Mouse (Mus musculus) hindbrain, embryonic 11.5 days (tissue): ENCODE measurements around the gene Lclat1. TPM values are rescaled to one million over a fixed set of nuclear protein-coding genes. Genes with fewer than 3 reads are reported as not detected.

Experiments
- ATAC-seq: fragments of 200-750 bp; cut with Nextera tagmentation; 2 replicates; pipeline ENCODE4 v1.8.0; 2017; ENCODE audit warnings: mild to moderate bottlenecking, moderate TSS enrichment, moderate library complexity; ENCODE audit not compliant: low FRiP score
- DNase-seq: peaks from one replicate; pipeline ENCODE4 v3.0.0-alpha.2; 2015; ENCODE audit warnings: low spot score
- H3K27ac ChIP-seq: fragments of 300-500 bp; sonication (generic); 2 replicates; pipeline ENCODE4 v1.5.1; 2014; ENCODE audit warnings: mild to moderate bottlenecking, low read depth, low read length
- H3K27me3 ChIP-seq: fragments of 300-500 bp; sonication (generic); 2 replicates; pipeline ENCODE4 v1.6.1; 2014; ENCODE audit warnings: mild to moderate bottlenecking, low read length, moderate library complexity, mixed read lengths; ENCODE audit not compliant: control insufficient read depth, insufficient read depth
- H3K36me3 ChIP-seq: fragments of 300-500 bp; sonication (generic); 2 replicates; pipeline ENCODE4 v1.6.1; 2014; ENCODE audit warnings: mild to moderate bottlenecking, low read length, moderate library complexity, mixed read lengths; ENCODE audit not compliant: control insufficient read depth, insufficient read depth
- H3K4me1 ChIP-seq: fragments of 300-500 bp; sonication (generic); replicated peaks from 2 replicates; pipeline ENCODE4 v1.6.1; 2014; ENCODE audit warnings: low read length, mixed read lengths; ENCODE audit not compliant: control insufficient read depth, insufficient read depth
- H3K4me2 ChIP-seq: fragments of 300-500 bp; sonication (generic); replicated peaks from 2 replicates; pipeline ENCODE4 v1.6.1; 2014; ENCODE audit warnings: mild to moderate bottlenecking, low read depth, low read length
- H3K4me3 ChIP-seq: fragments of 300-500 bp; sonication (generic); 2 replicates; pipeline ENCODE4 v1.5.1; 2014; ENCODE audit warnings: low read depth, low read length
- H3K9ac ChIP-seq: fragments of 300-500 bp; sonication (generic); 2 replicates; pipeline ENCODE4 v1.6.1; 2014; ENCODE audit warnings: low read depth, low read length
- H3K9me3 ChIP-seq: fragments of 300-500 bp; sonication (generic); 2 replicates; pipeline ENCODE4 v1.6.1; 2016; ENCODE audit warnings: low read length; ENCODE audit not compliant: control insufficient read depth
- WGBS: fragments of 180-500 bp; shearing (Covaris S2); extraction: QIAGEN DNeasy Blood & Tissue Kit; methylation state at CpG from one replicate; pipeline ENCODE4 v1.1.7; 2014; 5-methylcytosine and 5-hydroxymethylcytosine counted together
- polyA plus RNA-seq: library from polyadenylated mRNA; unstranded; fragments of >200 nt; fragmentation: Nextera tagmentation; extraction: Ambion mirVana; gene quantifications from 2 replicates; pipeline ENCODE4 v1.2.1, GENCODE M21; 2014

Lclat1 gene
- polyA plus RNA-seq, 1 experiment from 2014 or later, result 16.7 TPM

DNA sequence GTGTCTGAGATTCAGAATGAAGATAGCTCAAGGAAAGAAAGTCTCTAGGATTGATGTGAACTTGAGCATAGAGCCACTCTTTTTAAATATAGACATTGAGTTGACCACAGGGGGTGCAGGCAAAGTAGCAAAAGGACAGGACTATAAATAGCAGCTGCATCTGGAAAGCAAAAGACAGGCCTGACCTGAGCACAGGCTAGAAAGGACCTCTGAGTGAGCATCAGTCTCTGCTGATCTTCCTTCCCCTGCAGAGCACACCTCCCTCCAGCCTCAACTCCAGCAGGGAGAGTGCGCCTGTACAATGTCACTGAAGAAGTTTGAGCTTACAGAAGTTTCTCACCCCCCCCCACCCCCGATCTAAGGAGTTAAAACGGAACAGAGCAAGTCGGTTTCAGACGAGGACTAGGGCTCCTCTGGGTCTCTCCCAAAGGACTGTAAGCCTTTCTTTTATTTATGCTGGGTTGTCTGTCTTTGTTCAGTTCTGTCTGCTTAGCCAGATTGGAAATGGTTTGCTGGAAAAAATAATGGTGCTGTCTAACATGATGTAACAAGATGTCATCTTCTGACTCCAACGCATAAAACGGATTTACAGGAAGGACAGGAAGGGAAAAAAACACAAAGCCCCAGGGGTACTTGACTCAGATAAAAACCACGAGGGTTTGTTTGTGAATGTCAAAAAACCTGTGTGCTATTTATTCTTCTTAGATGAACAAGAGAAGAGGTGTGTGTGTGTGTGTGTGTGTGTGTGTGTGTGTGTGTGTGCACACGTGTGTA is 26.2 kb upstream of the Lclat1 start:
- Histone ChIP-seq H3K4me2 (no peak overlapping the region), H3K27me3 (no peaks in the 10 kb centered on the region), H3K36me3 (no peaks in the 10 kb centered on the region), H3K4me1 (no peaks in the 10 kb centered on the region), H3K9ac (no peak overlapping the region), H3K27ac (no peak overlapping the region), H3K9me3 (no peaks in the 10 kb centered on the region), H3K4me3 (no peak overlapping the region)
- no peak for ATAC-seq
- WGBS, result 56% methylated on average over 9 of the region's 9 CpGs
- no peak for DNase-seq

DNA sequence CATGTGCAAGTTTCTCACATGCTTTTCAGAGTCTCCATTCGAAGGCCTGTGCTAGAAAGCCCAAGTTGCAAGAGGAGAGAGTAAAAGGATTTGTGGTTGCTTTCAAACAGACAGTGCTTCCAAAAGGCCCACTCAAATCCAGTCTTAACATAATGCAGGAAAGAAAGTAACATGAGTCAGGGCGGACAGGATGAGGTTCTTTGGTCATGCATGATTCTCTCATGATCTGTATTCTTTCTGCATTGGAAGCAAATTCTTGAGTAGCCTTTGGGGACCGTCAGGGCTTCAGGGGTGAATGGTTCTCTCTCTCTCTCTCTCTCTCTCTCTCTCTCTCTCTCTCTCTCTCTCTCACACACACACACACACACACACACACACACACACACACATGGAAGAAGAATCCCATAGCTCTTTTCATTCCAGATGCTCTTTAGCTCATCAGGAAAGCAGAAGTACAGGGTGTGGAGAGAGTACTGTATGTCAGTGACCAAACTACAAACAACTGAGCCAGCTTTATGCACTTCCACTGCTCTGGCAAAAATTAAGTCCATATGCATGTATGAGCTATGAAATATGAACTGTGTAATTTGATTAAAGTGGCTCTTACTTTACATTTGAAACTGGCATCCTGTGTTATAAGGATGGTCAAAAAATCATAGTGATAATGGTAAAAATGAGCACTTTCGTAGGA is 25.1 kb upstream of the Lclat1 start:
- H3K4me3 ChIP-seq, result no peak overlapping the region
- H3K9ac ChIP-seq, result no peak overlapping the region
- no peaks in the 10 kb centered on the region for H3K4me1 ChIP-seq
- no peaks in the 10 kb centered on the region for H3K36me3 ChIP-seq
- no peak overlapping the region for H3K27ac ChIP-seq
- ATAC-seq (no peak), DNase-seq (no peak)
- no peak overlapping the region for H3K4me2 ChIP-seq
- H3K27me3 ChIP-seq, result no peaks in the 10 kb centered on the region
- H3K9me3 ChIP-seq, result no peaks in the 10 kb centered on the region
- 83% methylated on average over 4 of the region's 4 CpGs for WGBS

GRCm38 (mm10) chr17:73087045-73087910 is 20.5 kb upstream of the Lclat1 start:
- no peaks in the 10 kb centered on the region for H3K9me3 ChIP-seq
- H3K27me3 ChIP-seq, result no peaks in the 10 kb centered on the region
- no peak for ATAC-seq
- H3K27ac ChIP-seq, result no peak overlapping the region
- no peak overlapping the region for H3K4me3 ChIP-seq
- H3K9ac ChIP-seq, result no peak overlapping the region
- H3K4me1 ChIP-seq, result no peaks in the 10 kb centered on the region
- WGBS, result 76% methylated on average over 13 of the region's 13 CpGs
- no peak overlapping the region for H3K4me2 ChIP-seq
- no peak for DNase-seq
- H3K36me3 ChIP-seq, result no peaks in the 10 kb centered on the region

DNA sequence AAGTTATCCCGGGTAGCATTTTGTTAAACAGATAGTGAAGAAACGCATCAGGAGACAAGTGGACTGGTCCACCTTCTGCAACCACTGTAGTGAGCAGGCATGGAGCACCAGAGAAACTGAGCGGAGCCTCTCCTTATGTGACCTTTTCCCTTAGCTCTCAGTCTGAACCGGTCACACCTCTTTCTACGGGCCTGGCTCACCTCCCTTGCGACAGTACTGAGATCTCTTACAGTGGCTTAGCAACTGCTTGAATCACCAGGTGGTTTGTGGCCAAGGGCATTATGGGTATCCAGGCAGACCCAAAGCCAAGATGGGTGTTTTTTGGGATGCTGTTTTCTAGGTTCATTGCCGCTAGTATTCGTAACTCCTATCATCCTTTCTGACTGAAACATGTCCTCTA is 16.4 kb upstream of the Lclat1 start:
- Histone ChIP-seq H3K9ac (no peak overlapping the region), H3K4me2 (no peak overlapping the region), H3K9me3 (no peaks in the 10 kb centered on the region), H3K36me3 (no peaks in the 10 kb centered on the region), H3K4me3 (no peak overlapping the region), H3K27ac (no peak overlapping the region), H3K4me1 (no peaks in the 10 kb centered on the region), H3K27me3 (no peaks in the 10 kb centered on the region)
- no peak for DNase-seq
- ATAC-seq, result no peak
- WGBS, result 95% methylated on average over 8 of the region's 8 CpGs

DNA sequence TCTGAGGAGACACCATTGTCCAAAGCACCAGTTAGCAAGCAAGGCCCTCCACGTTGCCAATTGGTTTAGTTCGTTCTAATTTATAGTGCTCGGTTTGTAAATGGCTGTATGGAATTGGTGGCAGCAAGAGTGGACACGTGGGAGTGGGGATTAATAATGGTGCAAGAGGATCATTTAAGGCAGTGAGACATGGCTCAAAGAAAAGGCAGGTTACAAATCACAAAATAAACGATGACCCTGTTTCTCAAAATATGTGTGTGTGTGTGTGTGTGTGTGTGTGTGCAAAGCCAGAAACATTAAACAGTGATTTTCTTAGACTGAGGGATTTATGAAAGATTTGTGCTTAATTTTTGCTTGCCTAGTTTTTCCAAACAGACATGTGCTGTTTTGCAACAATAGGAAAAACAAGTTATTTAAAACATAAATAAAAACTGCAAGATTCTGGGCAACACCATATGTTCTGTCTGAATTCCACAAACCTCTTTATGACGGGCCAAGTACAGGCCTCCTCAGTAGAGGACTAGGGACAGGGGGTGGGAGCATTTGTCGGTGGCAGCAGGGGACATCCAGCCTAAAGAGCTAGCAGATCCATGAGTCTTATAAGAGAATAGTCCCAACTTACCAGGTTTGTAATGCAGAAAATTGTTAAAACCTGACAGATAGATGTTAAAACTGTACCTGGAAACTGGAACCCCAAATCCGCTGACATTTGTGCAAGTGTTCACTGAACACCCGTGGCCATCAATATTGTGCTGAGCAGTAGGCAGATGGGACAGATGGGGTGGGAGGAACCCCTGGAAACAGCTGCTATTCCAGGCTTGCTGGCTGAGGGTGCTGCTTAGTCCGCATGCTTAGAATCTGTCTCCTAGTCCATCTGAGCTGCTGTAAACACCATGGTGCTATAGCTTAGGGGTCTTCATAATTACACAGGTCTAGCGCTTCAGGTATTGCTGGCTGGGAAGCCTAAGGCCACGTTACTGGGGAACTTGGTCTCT is 15.4 kb upstream of the Lclat1 start:
- no peak overlapping the region for H3K9ac ChIP-seq
- H3K27ac ChIP-seq, result no peak overlapping the region
- H3K4me3 ChIP-seq, result no peak overlapping the region
- H3K27me3 ChIP-seq, result no peaks in the 10 kb centered on the region
- 83% methylated on average over 12 of the region's 12 CpGs for WGBS
- no peak overlapping the region for H3K4me2 ChIP-seq
- H3K9me3 ChIP-seq, result no peaks in the 10 kb centered on the region
- ATAC-seq (no peak), DNase-seq (no peak)
- H3K36me3 ChIP-seq, result no peaks in the 10 kb centered on the region
- no peaks in the 10 kb centered on the region for H3K4me1 ChIP-seq

- Histone ChIP-seq H3K9ac (no peak overlapping the region), H3K4me3 (no peak overlapping the region), H3K4me1 (no peaks in the 10 kb centered on the region), H3K9me3 (no peaks in the 10 kb centered on the region), H3K36me3 (no peaks in the 10 kb centered on the region), H3K27me3 (no peaks in the 10 kb centered on the region), H3K4me2 (no peak overlapping the region), H3K27ac (no peak overlapping the region)
- 92% methylated on average over 11 of the region's 11 CpGs for WGBS
- ATAC-seq, result no peak
- no peak for DNase-seq
Observed at GRCm38 (mm10) chr17:73095070-73095469, 12.7 kb upstream of the Lclat1 start.

- Histone ChIP-seq H3K4me1 (no peaks in the 10 kb centered on the region), H3K9me3 (no peaks in the 10 kb centered on the region), H3K9ac (no peak overlapping the region), H3K27me3 (no peaks in the 10 kb centered on the region), H3K27ac (no peak overlapping the region), H3K4me2 (no peak overlapping the region), H3K4me3 (no peak overlapping the region), H3K36me3 (no peaks in the 10 kb centered on the region)
- ATAC-seq (no peak), DNase-seq (no peak)
- 91% methylated on average over 8 of the region's 8 CpGs for WGBS
Observed at GRCm38 (mm10) chr17:73095585-73095984, 12.2 kb upstream of the Lclat1 start.

GRCm38 (mm10) chr17:73096484-73096883 is 11.3 kb upstream of the Lclat1 start:
- Histone ChIP-seq H3K4me2 (no peak overlapping the region), H3K4me3 (no peak overlapping the region), H3K9me3 (no peaks in the 10 kb centered on the region), H3K27me3 (no peaks in the 10 kb centered on the region), H3K27ac (no peak overlapping the region), H3K36me3 (no peaks in the 10 kb centered on the region), H3K4me1 (no peaks in the 10 kb centered on the region), H3K9ac (no peak overlapping the region)
- WGBS, result 41% methylated on average over 5 of the region's 5 CpGs
- DNase-seq (peak; percentile 65), ATAC-seq (no peak)
